Mouse (Mus musculus): Measurements from ENCODE around the gene Clec4b1.
"Not testable (repeated sequence)": the region's sequence is repeated elsewhere in the genome, so short reads cannot be mapped to it uniquely, and the experiment has no call there.

Clec4b1 gene

GRCm38 (mm10) chr6:123049742-123050372, at the start of gene Clec4b1:
Gene Clec4b1 (plus strand): TSS chr6:123049962.
- POLR2A ChIA-PET, result no interaction called here

GRCm38 (mm10) chr6:123004696-123005095, 45.1 kb upstream of the Clec4b1 start:
- POLR2A ChIA-PET, result not testable (repeated sequence)
- CTCF ChIA-PET, result interaction anchor here in 1 of 4 experiments (1.3 kb wide), 1 partner anchor 112 kb away, joined by 4 read pairs; no protein-coding TSS in a partner anchor

More at GRCm38 (mm10) chr6:123049742-123050372, at the start of gene Clec4b1:
- CTCF ChIA-PET, result no interaction called here

GRCm38 (mm10) chr6:123005591-123005990, 44.2 kb upstream of the Clec4b1 start:
- ChIA-PET POLR2A (no interaction called here), CTCF (interaction anchor here in 1 of 4 experiments (1.3 kb wide), 1 partner anchor 113 kb away, joined by 4 read pairs; no protein-coding TSS in a partner anchor)

- POLR2A ChIA-PET, result no interaction called here
- CTCF ChIA-PET, result no interaction called here
Observed at GRCm38 (mm10) chr6:123095125-123095843, 45.5 kb downstream of the Clec4b1 start.

GRCm38 (mm10) chr6:123106128-123106527, 56.4 kb downstream of the Clec4b1 start, which contains the start of gene Clec4a2:
Gene Clec4a2 (plus strand): TSS chr6:123106428.
- CTCF ChIA-PET, POLR2A ChIA-PET: not testable (repeated sequence)
